Mouse (Mus musculus): ENCODE measurements around the gene Ccdc85b. TPM values are rescaled to one million over a fixed set of nuclear protein-coding genes. Genes with fewer than 3 reads are reported as not detected.
A peak's percentile ranks its signal among the peaks of the same experiment; 100 is the strongest.

Ccdc85b gene
- polyA plus RNA-seq, 1 experiment from 2014 or later: 8.7 TPM

DNA sequence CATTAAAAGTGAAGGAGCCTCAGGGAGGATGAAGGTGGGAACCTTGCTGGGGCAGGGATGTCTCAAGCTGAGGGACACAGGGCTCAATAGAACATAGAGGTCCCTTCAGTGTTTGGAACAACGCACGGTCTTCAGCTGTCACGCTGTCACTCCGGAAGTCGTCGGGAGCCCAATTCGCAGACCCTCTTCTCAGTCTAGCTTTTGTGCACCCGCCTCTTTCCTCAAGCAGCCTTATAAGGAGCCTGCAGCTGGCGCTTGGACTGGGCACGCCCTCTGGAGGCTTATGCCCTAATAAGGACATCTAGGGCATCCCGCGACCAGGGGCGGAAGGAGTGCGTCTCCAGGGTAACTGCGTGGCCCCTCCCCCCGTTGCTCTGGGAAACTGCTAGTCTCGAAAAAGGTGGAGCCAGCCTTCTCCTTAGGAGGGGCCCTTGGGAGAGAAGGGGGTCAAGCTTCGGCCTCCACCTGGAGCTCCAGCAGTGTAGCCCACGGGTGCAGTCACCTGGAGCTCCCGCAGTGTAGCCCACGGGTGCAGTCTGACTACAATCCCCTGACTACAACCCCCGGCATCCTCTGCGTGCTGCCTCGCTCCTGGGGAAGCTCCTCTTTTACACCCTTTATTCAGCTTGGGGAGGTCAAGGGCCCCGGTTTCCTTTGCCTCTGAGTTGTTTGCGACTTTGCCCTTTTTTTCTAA lies 31.3 kb upstream of the Ccdc85b start:
- H3K27ac ChIP-seq: peak overlapping the region; percentile 99
- peak overlapping the region; percentile 53 for H3K4me3 ChIP-seq (replicated peaks)
- peak overlapping the region; percentile 50 for H3K9ac ChIP-seq
- under 1% methylated on average over 26 of the region's 26 CpGs for WGBS
- H3K4me1 ChIP-seq (replicated peaks): peaks cover 29% of the 10 kb centered on the region
- H3K27me3 ChIP-seq (replicated peaks): no peaks in the 10 kb centered on the region
- H3K9me3 ChIP-seq: no peaks in the 10 kb centered on the region
- peak; percentile 86 for ATAC-seq
- H3K36me3 ChIP-seq: peaks cover 14% of the 10 kb centered on the region
- H3K4me2 ChIP-seq (replicated peaks): peak overlapping the region; percentile 87

- peaks cover 26% of the 10 kb centered on the region for H3K4me1 ChIP-seq (replicated peaks)
Observed at GRCm38 (mm10) chr19:5487768-5488550, 30.3 kb upstream of the Ccdc85b start, which contains the start of gene Mus81. Mus81 (minus strand) TSS chr19:5488402.

GRCm38 (mm10) chr19:5486771-5487170 lies 29.1 kb upstream of the Ccdc85b start:
- WGBS: 84% methylated on average over 4 of the region's 4 CpGs
- no peaks in the 10 kb centered on the region for H3K27me3 ChIP-seq (replicated peaks)
- H3K27ac ChIP-seq: no peak overlapping the region
- no peak for ATAC-seq
- H3K4me2 ChIP-seq (replicated peaks): peak overlapping the region; percentile 87
- peaks cover 11% of the 10 kb centered on the region for H3K36me3 ChIP-seq
- 0 out of 2 replicates have a peak overlapping the region, but pooled peaks have one; percentile 58 for H3K9ac ChIP-seq
- H3K4me3 ChIP-seq (replicated peaks): no peak overlapping the region
- no peaks in the 10 kb centered on the region for H3K9me3 ChIP-seq
- H3K4me1 ChIP-seq (replicated peaks): peaks cover 18% of the 10 kb centered on the region

More at GRCm38 (mm10) chr19:5487768-5488550, 30.3 kb upstream of the Ccdc85b start, which contains the start of gene Mus81:
- Histone ChIP-seq H3K4me2 (replicated peaks) (peak within 1 kb of the TSS; percentile 87), H3K36me3 (peaks cover 10% of the 10 kb centered on the region), H3K27me3 (replicated peaks) (no peaks in the 10 kb centered on the region), H3K9ac (peak within 1 kb of the TSS; percentile 58), H3K9me3 (no peaks in the 10 kb centered on the region), H3K27ac (peak within 1 kb of the TSS; percentile 99), H3K4me3 (replicated peaks) (peak within 1 kb of the TSS; percentile 53)
- WGBS: under 1% methylated on average over 39 of the region's 39 CpGs
- ATAC-seq: peak; percentile 75

DNA sequence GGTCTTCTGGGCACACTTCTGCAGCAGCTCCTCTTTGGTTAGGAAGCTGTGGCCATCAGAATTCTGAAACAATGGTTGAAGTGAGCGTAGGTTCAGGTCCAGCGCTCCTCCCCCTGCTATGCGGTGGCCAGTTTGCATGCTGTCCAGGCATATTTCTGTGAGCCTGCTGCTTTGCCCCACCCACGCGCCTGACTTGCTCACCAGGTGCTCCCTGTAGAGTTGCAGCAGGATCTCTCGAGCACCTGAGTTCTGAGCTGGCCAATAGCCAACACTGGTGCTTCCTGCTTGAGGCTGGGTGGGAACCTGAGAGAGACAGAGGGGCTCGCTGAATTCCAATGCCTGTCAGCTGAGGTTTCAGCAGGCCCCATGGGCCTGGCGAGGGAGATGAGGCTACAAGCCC lies 28.6 kb upstream of the Ccdc85b start:
- Histone ChIP-seq H3K27ac (no peak overlapping the region), H3K9me3 (no peaks in the 10 kb centered on the region), H3K4me3 (replicated peaks) (no peak overlapping the region), H3K4me2 (replicated peaks) (no peak overlapping the region), H3K4me1 (replicated peaks) (peaks cover 18% of the 10 kb centered on the region), H3K9ac (no peak overlapping the region; the same call in 1 of the 2 replicates), H3K27me3 (replicated peaks) (no peaks in the 10 kb centered on the region), H3K36me3 (peaks cover 15% of the 10 kb centered on the region)
- no peak for ATAC-seq
- WGBS: 81% methylated on average over 8 of the region's 8 CpGs

DNA sequence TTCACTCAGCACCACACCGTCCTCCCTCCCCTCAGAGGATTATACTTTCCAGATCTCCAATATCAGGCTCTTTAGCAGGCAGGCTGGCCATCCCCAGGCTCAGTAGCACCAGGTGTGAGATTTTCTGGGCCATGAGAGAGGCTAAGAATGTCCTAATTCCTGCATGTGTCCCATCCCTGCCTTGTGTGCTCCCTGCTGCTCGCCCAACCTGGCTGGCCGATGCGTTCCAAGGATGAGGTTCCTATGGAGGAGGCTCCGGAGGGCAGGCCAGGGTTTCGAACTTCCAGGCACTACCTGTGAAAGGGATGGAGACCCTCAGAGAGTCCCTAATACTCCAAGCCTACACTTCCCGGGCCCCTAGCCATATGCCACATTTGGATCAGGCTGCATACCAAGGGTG lies 28.1 kb upstream of the Ccdc85b start:
- ATAC-seq: no peak
- no peaks in the 10 kb centered on the region for H3K9me3 ChIP-seq
- H3K9ac ChIP-seq: no peak overlapping the region; the same call in 1 of the 2 replicates
- H3K4me2 ChIP-seq (replicated peaks): no peak overlapping the region
- H3K27ac ChIP-seq: no peak overlapping the region
- H3K4me3 ChIP-seq (replicated peaks): no peak overlapping the region
- H3K36me3 ChIP-seq: peaks cover 20% of the 10 kb centered on the region
- H3K27me3 ChIP-seq (replicated peaks): no peaks in the 10 kb centered on the region
- WGBS: 95% methylated on average over 7 of the region's 7 CpGs
- peaks cover 18% of the 10 kb centered on the region for H3K4me1 ChIP-seq (replicated peaks)

DNA sequence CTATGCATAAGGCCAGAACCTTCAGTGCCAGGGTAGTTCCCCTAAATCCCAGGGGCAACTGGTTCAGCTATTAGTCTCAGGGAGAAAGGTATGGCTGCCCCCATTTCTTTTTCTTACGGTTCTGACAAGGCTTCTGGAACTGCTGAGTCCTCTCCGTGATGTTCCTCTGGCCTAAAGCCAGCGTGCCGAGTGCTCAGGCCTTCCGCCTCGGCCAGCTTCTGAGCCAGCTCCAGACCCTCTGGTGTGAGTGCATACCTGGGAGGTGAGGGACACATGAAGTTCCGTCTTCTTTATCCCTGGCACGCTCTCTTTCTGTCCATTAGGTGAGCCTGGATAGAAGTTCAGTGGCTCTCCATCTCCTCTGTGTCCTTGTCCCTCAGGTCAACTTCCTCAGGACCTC lies 27.7 kb upstream of the Ccdc85b start:
- H3K4me3 ChIP-seq (replicated peaks): no peak overlapping the region
- peaks cover 18% of the 10 kb centered on the region for H3K4me1 ChIP-seq (replicated peaks)
- no peak overlapping the region for H3K4me2 ChIP-seq (replicated peaks)
- no peak overlapping the region for H3K9ac ChIP-seq
- no peak overlapping the region for H3K27ac ChIP-seq
- peaks cover 23% of the 10 kb centered on the region for H3K36me3 ChIP-seq
- 88% methylated on average over 8 of the region's 8 CpGs for WGBS
- no peak for ATAC-seq
- H3K9me3 ChIP-seq: no peaks in the 10 kb centered on the region
- no peaks in the 10 kb centered on the region for H3K27me3 ChIP-seq (replicated peaks)

GRCm38 (mm10) chr19:5484496-5484895 lies 26.8 kb upstream of the Ccdc85b start:
- Histone ChIP-seq H3K9ac (no peak overlapping the region), H3K4me3 (replicated peaks) (no peak overlapping the region), H3K4me1 (replicated peaks) (peaks cover 18% of the 10 kb centered on the region), H3K27ac (no peak overlapping the region), H3K27me3 (replicated peaks) (no peaks in the 10 kb centered on the region), H3K36me3 (peaks cover 24% of the 10 kb centered on the region), H3K9me3 (no peaks in the 10 kb centered on the region), H3K4me2 (replicated peaks) (no peak overlapping the region)
- 86% methylated on average over 5 of the region's 5 CpGs for WGBS
- no peak for ATAC-seq

DNA sequence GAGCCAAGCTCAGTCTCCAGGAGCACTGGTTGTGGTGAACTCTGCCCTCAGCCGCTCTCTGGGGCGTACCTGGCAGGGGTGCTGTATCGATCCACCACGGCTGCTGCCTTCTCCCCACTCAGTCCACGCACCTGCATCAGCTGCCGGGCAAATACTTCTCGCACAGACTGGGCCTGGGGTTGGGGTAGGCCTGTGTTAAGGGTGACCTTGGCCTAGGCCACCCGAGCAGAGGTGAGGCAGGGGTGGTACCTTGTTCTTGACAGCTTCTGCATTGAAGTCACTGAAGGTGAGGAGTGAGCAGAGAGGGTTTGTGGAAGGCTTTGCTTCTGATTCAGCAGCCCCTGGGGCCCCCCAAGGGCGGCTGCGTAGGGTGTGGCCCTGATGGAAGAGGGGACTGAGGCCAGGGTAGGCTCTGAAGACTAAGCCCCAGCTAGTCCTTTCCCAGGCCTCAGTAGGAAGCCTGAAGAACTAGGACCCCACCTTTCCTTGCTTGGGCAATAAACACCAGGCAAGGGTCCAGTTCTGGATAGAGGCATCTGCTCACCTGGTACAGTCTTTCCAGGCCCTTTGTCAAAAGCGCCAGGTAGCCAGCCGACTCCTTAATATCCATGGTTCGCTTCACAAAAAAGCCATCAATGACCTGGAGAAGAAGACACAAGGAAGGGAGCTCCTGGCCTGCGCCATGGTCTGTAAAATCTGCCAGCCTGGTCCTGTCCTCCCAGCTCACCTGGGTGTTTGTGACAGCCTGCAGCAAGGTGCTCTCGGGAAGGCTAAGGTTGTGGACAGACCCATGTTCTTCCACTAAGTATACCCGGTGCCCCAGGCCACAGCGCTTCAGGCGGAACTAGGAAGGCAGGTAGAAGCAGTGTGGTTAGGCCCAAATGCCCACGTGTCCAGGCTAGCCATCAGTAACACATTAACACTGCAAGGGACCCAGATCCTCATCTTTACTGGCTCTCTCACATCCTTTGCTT lies 26.0 kb upstream of the Ccdc85b start:
- Histone ChIP-seq H3K27ac (no peak overlapping the region), H3K4me3 (replicated peaks) (no peak overlapping the region), H3K36me3 (peaks cover 26% of the 10 kb centered on the region), H3K9ac (no peak overlapping the region), H3K4me2 (replicated peaks) (no peak overlapping the region), H3K4me1 (replicated peaks) (peaks cover 16% of the 10 kb centered on the region), H3K27me3 (replicated peaks) (no peaks in the 10 kb centered on the region), H3K9me3 (no peaks in the 10 kb centered on the region)
- WGBS: 89% methylated on average over 19 of the region's 19 CpGs
- no peak for ATAC-seq

GRCm38 (mm10) chr19:5481398-5481797 lies 23.7 kb upstream of the Ccdc85b start:
- no peak for ATAC-seq
- WGBS: 92% methylated on average over 10 of the region's 10 CpGs
- no peak overlapping the region for H3K27ac ChIP-seq
- no peak overlapping the region for H3K4me2 ChIP-seq (replicated peaks)
- no peak overlapping the region for H3K4me3 ChIP-seq (replicated peaks)
- no peak overlapping the region for H3K9ac ChIP-seq
- peaks cover 8% of the 10 kb centered on the region; the same call in 1 of the 2 replicates for H3K4me1 ChIP-seq (replicated peaks)
- H3K27me3 ChIP-seq (replicated peaks): no peaks in the 10 kb centered on the region
- H3K36me3 ChIP-seq: peaks cover 27% of the 10 kb centered on the region
- H3K9me3 ChIP-seq: no peaks in the 10 kb centered on the region

- peaks cover 27% of the 10 kb centered on the region for H3K36me3 ChIP-seq
- peaks cover 12% of the 10 kb centered on the region for H3K4me1 ChIP-seq (replicated peaks)
- H3K9ac ChIP-seq: no peak overlapping the region
- no peak overlapping the region for H3K27ac ChIP-seq
- H3K27me3 ChIP-seq (replicated peaks): no peaks in the 10 kb centered on the region
- ATAC-seq: no peak
- H3K4me3 ChIP-seq (replicated peaks): no peak overlapping the region
- H3K9me3 ChIP-seq: no peaks in the 10 kb centered on the region
- 91% methylated on average over 10 of the region's 10 CpGs for WGBS
- no peak overlapping the region for H3K4me2 ChIP-seq (replicated peaks)
Observed at GRCm38 (mm10) chr19:5480016-5480415, 22.3 kb upstream of the Ccdc85b start.

GRCm38 (mm10) chr19:5477668-5478300 lies 20.1 kb upstream of the Ccdc85b start:
- no peak overlapping the region for H3K9ac ChIP-seq
- ATAC-seq: no peak
- H3K27me3 ChIP-seq (replicated peaks): no peaks in the 10 kb centered on the region
- H3K4me2 ChIP-seq (replicated peaks): no peak overlapping the region
- no peak overlapping the region for H3K27ac ChIP-seq
- no peak overlapping the region for H3K4me3 ChIP-seq (replicated peaks)
- peaks cover 18% of the 10 kb centered on the region for H3K4me1 ChIP-seq (replicated peaks)
- peaks cover 21% of the 10 kb centered on the region for H3K36me3 ChIP-seq
- no peaks in the 10 kb centered on the region for H3K9me3 ChIP-seq
- 88% methylated on average over 18 of the region's 18 CpGs for WGBS
